Mouse (Mus musculus) olfactory bulb, adult 2 months (tissue): ENCODE results near the gene Naxe.

Source experiments
- CTCF ChIP-seq: fragments of 200-500 bp; IDR thresholded peaks from 2 replicates; pipeline ENCODE4 v1.5.1; 2012; ENCODE audit warnings: low read depth, mild to moderate bottlenecking, low read length, moderate library complexity; ENCODE audit not compliant: insufficient read depth
- POLR2A ChIP-seq: fragments of 200-500 bp; IDR thresholded peaks from 2 replicates; pipeline ENCODE4 v1.6.1; 2012; ENCODE audit warnings: mild to moderate bottlenecking, low read depth, low read length, moderate library complexity; ENCODE audit not compliant: insufficient read depth

- TF ChIP-seq POLR2A (no peak), CTCF (no peak)
Measured at GRCm38 (mm10) chr3:88102196-88102595, 43.9 kb upstream of the Naxe start.
